Mouse (Mus musculus) CD8-positive naive resting alpha-beta T cell, adult 2 months (primary cell): ENCODE results near the gene Plcb1.

Source experiments
- DNase-seq, 2 experiments: peaks; one replicate each; pipeline ENCODE4 v3.0.0; 2022; ENCODE audit warnings: low read depth in 2 of 2, low spot score in 2 of 2

The Plcb1 gene

GRCm38 (mm10) chr2:135397970-135398369 is 612.1 kb downstream of the Plcb1 start:
- no peak for DNase-seq

- no peak for DNase-seq
Measured at GRCm38 (mm10) chr2:135399760-135400159, 613.9 kb downstream of the Plcb1 start.

- DNase-seq: no peak
Measured at GRCm38 (mm10) chr2:135402916-135403315, 617.0 kb downstream of the Plcb1 start.

- no peak for DNase-seq
Measured at GRCm38 (mm10) chr2:135403344-135403743, 617.5 kb downstream of the Plcb1 start.

GRCm38 (mm10) chr2:135404095-135404494 is 618.2 kb downstream of the Plcb1 start:
- DNase-seq: no peak

GRCm38 (mm10) chr2:135409418-135410097 is 623.7 kb downstream of the Plcb1 start:
- no peak for DNase-seq

- no peak for DNase-seq
Measured at GRCm38 (mm10) chr2:135411675-135412074, 625.8 kb downstream of the Plcb1 start.

- DNase-seq: no peak
Measured at GRCm38 (mm10) chr2:135415137-135415536, 629.3 kb downstream of the Plcb1 start.

- DNase-seq: no peak
Measured at GRCm38 (mm10) chr2:135419301-135419700, 633.4 kb downstream of the Plcb1 start.

GRCm38 (mm10) chr2:135434947-135435515 is 649.2 kb downstream of the Plcb1 start:
- DNase-seq: no peak

GRCm38 (mm10) chr2:135439034-135439433 is 653.2 kb downstream of the Plcb1 start:
- DNase-seq: no peak

- no peak for DNase-seq
Measured at GRCm38 (mm10) chr2:135439546-135440517, 654.0 kb downstream of the Plcb1 start.

- DNase-seq: no peak
Measured at GRCm38 (mm10) chr2:135453581-135453980, 667.7 kb downstream of the Plcb1 start.

- no peak for DNase-seq
Measured at GRCm38 (mm10) chr2:135454015-135454414, 668.1 kb downstream of the Plcb1 start.

GRCm38 (mm10) chr2:135454455-135454854 is 668.6 kb downstream of the Plcb1 start:
- DNase-seq: no peak

GRCm38 (mm10) chr2:135467895-135468294 is 682.0 kb downstream of the Plcb1 start:
- no peak for DNase-seq

GRCm38 (mm10) chr2:135474107-135474506 is 688.2 kb downstream of the Plcb1 start:
- no peak for DNase-seq

GRCm38 (mm10) chr2:135485248-135485647 is 699.4 kb downstream of the Plcb1 start:
- no peak for DNase-seq

GRCm38 (mm10) chr2:135488277-135488676 is 702.4 kb downstream of the Plcb1 start:
- DNase-seq: no peak

GRCm38 (mm10) chr2:135489127-135489526 is 703.3 kb downstream of the Plcb1 start:
- no peak for DNase-seq

- DNase-seq: no peak
Measured at GRCm38 (mm10) chr2:135492777-135493176, 706.9 kb downstream of the Plcb1 start.

- DNase-seq: no peak
Measured at GRCm38 (mm10) chr2:135496553-135496952, 710.7 kb downstream of the Plcb1 start.
